Mouse (Mus musculus): ENCODE measurements around the gene P2ry4. TPM values are rescaled to one million over a fixed set of nuclear protein-coding genes. Genes with fewer than 3 reads are reported as not detected.

The P2ry4 gene
- not detected for polyA plus RNA-seq (2014; fragmentation: Illumina TruSeq; extraction: RNeasy Lipid Tissue Mini Kit (QIAGEN cat#74804); ENCODE audit: low read depth, low replicate concordance)

GRCm38 (mm10) chrX:100594791-100595190, at the start of gene P2ry4:
TSS of gene P2ry4 (minus strand) at chrX:100594869.

DNA sequence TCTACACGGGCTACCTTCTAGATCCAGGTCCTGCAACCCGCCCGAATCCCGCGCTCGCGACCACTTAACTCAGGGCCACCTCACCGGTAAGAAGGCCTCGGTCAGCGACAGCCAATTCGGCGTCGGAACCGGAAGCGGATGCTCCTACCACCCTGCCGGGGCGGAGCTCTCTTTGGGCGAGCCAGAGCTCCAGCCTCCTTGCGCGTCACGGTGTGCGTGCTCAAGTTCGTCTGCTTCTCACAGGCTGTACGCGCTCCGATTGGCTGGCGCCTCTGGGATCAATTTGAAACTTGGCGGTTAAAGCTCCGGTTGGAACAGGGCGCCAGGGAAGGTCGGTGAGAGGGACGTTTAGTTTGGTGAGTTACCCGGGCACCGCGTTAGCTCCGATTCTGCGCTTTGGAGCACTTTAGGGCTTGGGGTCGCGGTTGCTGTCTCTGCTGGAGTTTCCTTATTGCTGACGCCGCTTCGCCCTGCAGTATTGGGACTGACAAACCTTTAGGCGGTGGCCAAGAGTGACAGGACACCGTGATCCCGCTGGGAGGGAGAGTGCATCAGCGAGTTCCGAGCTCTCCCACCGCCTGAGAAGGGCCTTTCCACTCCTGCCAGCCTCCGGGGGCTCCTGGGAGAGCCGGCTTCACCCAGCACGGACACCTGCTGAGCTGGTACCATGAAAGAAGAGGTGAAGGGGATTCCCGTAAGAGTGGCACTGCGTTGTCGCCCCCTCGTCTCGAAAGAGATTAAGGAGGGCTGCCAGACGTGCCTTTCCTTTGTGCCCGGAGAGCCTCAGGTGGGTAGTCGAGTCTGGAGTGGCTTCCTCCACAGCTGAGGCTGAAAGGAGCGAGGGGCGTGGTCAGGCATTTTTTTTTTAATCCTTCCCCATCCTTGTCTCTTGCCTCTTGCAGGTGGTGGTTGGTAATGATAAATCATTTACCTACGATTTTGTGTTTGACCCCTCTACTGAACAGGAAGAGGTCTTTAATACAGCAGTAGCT, 31.4 kb upstream of the P2ry4 start, which contains the start of gene Pdzd11:
Gene Pdzd11 (minus strand): TSS at position 767 of the 992 bp plus-strand sequence.

DNA sequence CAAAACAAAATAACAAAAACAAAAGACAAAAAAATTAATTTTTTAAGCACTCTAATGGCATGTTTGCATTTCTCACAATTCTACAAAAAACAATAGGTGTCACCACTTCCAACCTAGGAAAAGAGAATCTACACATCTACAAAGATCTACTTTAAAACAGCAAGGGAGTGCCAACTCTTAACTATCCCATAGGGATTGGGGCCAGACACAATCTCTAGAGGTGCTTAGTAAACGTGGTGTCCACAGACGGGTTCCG, 30.8 kb upstream of the P2ry4 start, which contains the start of gene Kif4:
Gene Kif4 (plus strand): TSS at position 192 of the 256 bp plus-strand sequence.

GRCm38 (mm10) chrX:100605314-100605713, 10.6 kb upstream of the P2ry4 start, which contains the start of gene Arr3:
TSS of gene Arr3 (plus strand) at chrX:100605497.

DNA sequence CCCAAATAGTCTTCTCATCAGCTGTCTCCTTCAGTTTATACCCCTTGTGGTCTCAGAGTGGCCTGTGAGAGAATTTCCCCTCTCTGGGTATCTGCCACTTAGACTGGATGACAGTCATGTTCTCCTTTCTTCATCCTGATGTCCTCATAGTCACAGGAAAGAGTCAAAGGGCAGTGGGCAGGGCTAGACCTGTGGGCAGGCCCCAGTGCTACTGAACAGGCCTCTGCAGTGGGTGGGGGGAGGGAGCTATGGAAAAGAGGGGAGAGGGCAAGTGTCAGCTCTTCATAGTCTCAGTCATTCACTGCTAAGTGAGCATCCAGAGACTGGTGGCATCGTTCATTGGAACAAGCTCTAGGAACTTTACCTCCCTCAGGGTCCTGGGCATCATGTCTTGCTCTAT, 22.7 kb downstream of the P2ry4 start, which contains the start of gene Awat1:
Gene Awat1 (plus strand): TSS at position 301 of the 400 bp plus-strand sequence.

Other genes with a start within 250 kb of the P2ry4 start
- gene Otud6a, start 165.9 kb downstream of the P2ry4 start, polyA plus RNA-seq (2014; fragmentation: Illumina TruSeq; extraction: RNeasy Lipid Tissue Mini Kit (QIAGEN cat#74804); ENCODE audit: low read depth, low replicate concordance), result not detected
- 0.87 TPM for gene Awat2, start 152.2 kb downstream of the P2ry4 start, polyA plus RNA-seq (2014; fragmentation: Illumina TruSeq; extraction: RNeasy Lipid Tissue Mini Kit (QIAGEN cat#74804); ENCODE audit: low read depth, low replicate concordance)
- gene Igbp1, start 100.6 kb downstream of the P2ry4 start, polyA plus RNA-seq (2014; fragmentation: Illumina TruSeq; extraction: RNeasy Lipid Tissue Mini Kit (QIAGEN cat#74804); ENCODE audit: low read depth, low replicate concordance), result 70.8 TPM
- gene Dgat2l6, start 70.0 kb downstream of the P2ry4 start, polyA plus RNA-seq (2014; fragmentation: Illumina TruSeq; extraction: RNeasy Lipid Tissue Mini Kit (QIAGEN cat#74804); ENCODE audit: low read depth, low replicate concordance), result not detected
- not detected for gene Awat1, start 22.6 kb downstream of the P2ry4 start, polyA plus RNA-seq (2014; fragmentation: Illumina TruSeq; extraction: RNeasy Lipid Tissue Mini Kit (QIAGEN cat#74804); ENCODE audit: low read depth, low replicate concordance)
- not detected for gene Arr3, start 10.6 kb upstream of the P2ry4 start, polyA plus RNA-seq (2014; fragmentation: Illumina TruSeq; extraction: RNeasy Lipid Tissue Mini Kit (QIAGEN cat#74804); ENCODE audit: low read depth, low replicate concordance)
- gene Kif4, start 30.9 kb upstream of the P2ry4 start, polyA plus RNA-seq (2014; fragmentation: Illumina TruSeq; extraction: RNeasy Lipid Tissue Mini Kit (QIAGEN cat#74804); ENCODE audit: low read depth, low replicate concordance), result 0.48 TPM
- 43.4 TPM for gene Pdzd11, start 31.7 kb upstream of the P2ry4 start, polyA plus RNA-seq (2014; fragmentation: Illumina TruSeq; extraction: RNeasy Lipid Tissue Mini Kit (QIAGEN cat#74804); ENCODE audit: low read depth, low replicate concordance)
- 1.3 TPM for gene Gdpd2, start 135.0 kb upstream of the P2ry4 start, polyA plus RNA-seq (2014; fragmentation: Illumina TruSeq; extraction: RNeasy Lipid Tissue Mini Kit (QIAGEN cat#74804); ENCODE audit: low read depth, low replicate concordance)
- 12.8 TPM for gene Dlg3, start 172.9 kb upstream of the P2ry4 start, polyA plus RNA-seq (2014; fragmentation: Illumina TruSeq; extraction: RNeasy Lipid Tissue Mini Kit (QIAGEN cat#74804); ENCODE audit: low read depth, low replicate concordance)